ENCODE assay signal across 8 mouse cellular contexts in the genomic region with DNA sequence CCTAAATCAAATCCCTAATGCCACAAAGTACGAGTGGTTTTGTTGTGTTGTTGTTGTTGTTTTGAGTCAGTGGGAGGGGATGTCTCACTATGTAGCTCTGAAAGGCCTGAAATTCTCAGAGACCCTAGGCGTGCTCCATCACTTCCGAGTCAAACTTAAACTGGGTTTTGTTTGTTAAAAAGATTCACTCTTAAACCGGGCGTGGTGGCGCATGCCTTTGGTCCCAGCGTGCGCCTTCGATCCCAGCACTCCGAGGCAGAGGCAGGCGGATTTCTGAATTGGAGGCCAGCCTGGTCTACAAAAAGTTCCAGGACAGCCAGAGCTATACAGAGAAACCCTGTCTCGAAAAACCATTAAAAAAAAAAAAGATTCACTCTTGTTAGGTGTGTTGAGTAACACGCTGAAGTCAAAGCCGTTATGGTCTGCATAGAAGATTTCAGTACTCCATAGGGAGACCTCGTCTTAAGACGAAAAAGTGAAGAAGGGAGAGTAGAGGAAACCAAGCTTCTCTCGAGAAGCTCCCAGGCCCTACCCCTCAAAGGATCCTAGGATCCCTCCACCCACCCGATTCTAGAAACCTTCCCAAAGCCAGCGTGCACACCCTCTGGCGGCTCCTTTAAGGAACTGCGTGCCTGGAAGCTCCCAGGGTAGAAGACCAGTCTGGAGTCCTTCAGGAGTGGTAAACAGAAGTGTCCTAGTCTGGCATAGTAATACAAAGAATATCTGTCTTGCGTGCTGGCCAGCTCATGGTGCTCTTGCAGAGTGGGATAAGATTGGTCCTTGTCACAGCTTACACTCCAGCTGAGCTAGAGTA. TPM values are rescaled to one million over a fixed set of nuclear protein-coding genes. Genes with fewer than 3 reads are reported as not detected.
A peak's percentile ranks its signal among the peaks of the same experiment; 100 is the strongest.
DNase-seq lines count a peak whose midpoint lies in the region; ATAC-seq and TF ChIP-seq lines count a peak whose summit lies in the region.

No protein-coding gene starts in this region.

- TF ChIP-seq CTCF in ES-Bruce4 (IDR thresholded peaks at IDR 0.05; ENCODE audit: low read depth, low read length), result peak; percentile 55
- peak; percentile 74 for TF ChIP-seq CTCF in liver, postnatal 0 days (IDR thresholded peaks at IDR 0.05; ENCODE audit: low read depth)

- no peaks in the 10 kb centered on the region for H3K9me3 ChIP-seq in ES-Bruce4 (replicated peaks; ENCODE audit: control insufficient read depth, insufficient read depth, low read length, poor library complexity, severe bottlenecking)
- no peaks in the 10 kb centered on the region for H3K9me3 ChIP-seq in embryonic facial prominence, embryonic 12.5 days
- H3K9me3 ChIP-seq in heart, embryonic 10.5 days, result no peaks in the 10 kb centered on the region
- no peaks in the 10 kb centered on the region for H3K9me3 ChIP-seq in liver, postnatal 0 days (ENCODE audit: low read length)
- no peaks in the 10 kb centered on the region for H3K9me3 ChIP-seq in neural tube, embryonic 12.5 days

- TF ChIP-seq POLR2A in ES-Bruce4 (IDR thresholded peaks at IDR 0.05; ENCODE audit: insufficient read depth, low read length), result no peak

- peak overlapping the region; percentile 77 for H3K4me2 ChIP-seq in embryonic facial prominence, embryonic 12.5 days (replicated peaks)
- H3K4me2 ChIP-seq in liver, postnatal 0 days (ENCODE audit: low read depth, low read length), result peak overlapping the region; percentile 88
- H3K4me2 ChIP-seq in neural tube, embryonic 12.5 days (replicated peaks), result peak overlapping the region; percentile 99

- H3K36me3 ChIP-seq in ES-Bruce4 (ENCODE audit: control insufficient read depth, insufficient read depth, low read length, poor library complexity, severe bottlenecking), result no peaks in the 10 kb centered on the region
- peaks cover 7% of the 10 kb centered on the region; the same call in 1 of the 2 replicates for H3K36me3 ChIP-seq in embryonic facial prominence, embryonic 12.5 days
- peaks cover 9% of the 10 kb centered on the region for H3K36me3 ChIP-seq in heart, embryonic 10.5 days
- no peaks in the 10 kb centered on the region for H3K36me3 ChIP-seq in liver, postnatal 0 days (replicated peaks; ENCODE audit: insufficient read depth, low read length)
- 0 out of 2 replicates have a peak, but pooled peaks cover under 1% of the 10 kb centered on the region for H3K36me3 ChIP-seq in neural tube, embryonic 12.5 days

- DNase-seq in adrenal gland, postnatal 25 days, result peak; percentile 59
- DNase-seq in heart, embryonic 10.5 days (ENCODE audit: low spot score), result no peak
- peak; percentile 58 for DNase-seq in kidney, adult 9 months
- DNase-seq in liver, postnatal 0 days, result peak; percentile 51
- DNase-seq in thymus, postnatal 4 days, result peak; percentile 69

- H3K4me1 ChIP-seq in ES-Bruce4 (ENCODE audit: control insufficient read depth, insufficient read depth, low read length), result peaks cover 3% of the 10 kb centered on the region
- H3K4me1 ChIP-seq in embryonic facial prominence, embryonic 12.5 days, result peaks cover 37% of the 10 kb centered on the region
- peaks cover 52% of the 10 kb centered on the region for H3K4me1 ChIP-seq in heart, embryonic 10.5 days
- peaks cover 15% of the 10 kb centered on the region for H3K4me1 ChIP-seq in liver, postnatal 0 days (ENCODE audit: insufficient read depth)
- peaks cover 51% of the 10 kb centered on the region for H3K4me1 ChIP-seq in neural tube, embryonic 12.5 days

- peak overlapping the region; percentile 81 for H3K9ac ChIP-seq in ES-Bruce4 (ENCODE audit: low read depth, poor library complexity, severe bottlenecking)
- peak overlapping the region; percentile 93 for H3K9ac ChIP-seq in embryonic facial prominence, embryonic 12.5 days
- peak overlapping the region; percentile 68; the same call in 1 of the 2 replicates for H3K9ac ChIP-seq in liver, postnatal 0 days (replicated peaks)
- peak overlapping the region; percentile 96 for H3K9ac ChIP-seq in neural tube, embryonic 12.5 days

- peak overlapping the region; percentile 99 for H3K4me3 ChIP-seq in ES-Bruce4 (ENCODE audit: low read depth, low read length)
- peak overlapping the region; percentile 96 for H3K4me3 ChIP-seq in embryonic facial prominence, embryonic 12.5 days
- H3K4me3 ChIP-seq in heart, embryonic 10.5 days, result peak overlapping the region; percentile 94
- peak overlapping the region; percentile 69 for H3K4me3 ChIP-seq in liver, postnatal 0 days (ENCODE audit: low read depth, low read length)
- peak overlapping the region; percentile 96 for H3K4me3 ChIP-seq in neural tube, embryonic 12.5 days

- no peak for TF ChIP-seq EP300 in ES-Bruce4 (IDR thresholded peaks at IDR 0.05; ENCODE audit: insufficient read depth, low read depth, low read length)
- TF ChIP-seq EP300 in liver, postnatal 0 days (IDR thresholded peaks at IDR 0.05; ENCODE audit: low read depth), result no peak

- peak overlapping the region; percentile 33 for H3K27ac ChIP-seq in ES-Bruce4 (ENCODE audit: insufficient read depth, low read length)
- H3K27ac ChIP-seq in embryonic facial prominence, embryonic 12.5 days, result peak overlapping the region; percentile 95
- peak overlapping the region; percentile 96 for H3K27ac ChIP-seq in heart, embryonic 10.5 days
- 0 out of 2 replicates have a peak overlapping the region, but pooled peaks have one; percentile 68 for H3K27ac ChIP-seq in liver, postnatal 0 days (ENCODE audit: low read depth)
- H3K27ac ChIP-seq in neural tube, embryonic 12.5 days, result peak overlapping the region; percentile 88; the same call in 1 of the 2 replicates

- H3K27me3 ChIP-seq in ES-Bruce4 (ENCODE audit: control insufficient read depth, insufficient read depth, low read length, poor library complexity, severe bottlenecking), result no peaks in the 10 kb centered on the region
- no peaks in the 10 kb centered on the region for H3K27me3 ChIP-seq in embryonic facial prominence, embryonic 12.5 days
- H3K27me3 ChIP-seq in heart, embryonic 10.5 days (ENCODE audit: insufficient read depth, poor library complexity, severe bottlenecking), result no peaks in the 10 kb centered on the region
- peaks cover 11% of the 10 kb centered on the region; the same call in 1 of the 2 replicates for H3K27me3 ChIP-seq in liver, postnatal 0 days (ENCODE audit: insufficient read depth, low read length)
- no peaks in the 10 kb centered on the region for H3K27me3 ChIP-seq in neural tube, embryonic 12.5 days (replicated peaks)

- WGBS in embryonic facial prominence, embryonic 12.5 days, result 35% methylated on average over 22 of the region's 22 CpGs
- 32% methylated on average over 22 of the region's 22 CpGs for WGBS in heart, embryonic 10.5 days
- WGBS in liver, postnatal 0 days (ENCODE audit: insufficient replicate concordance), result 22% methylated on average over 22 of the region's 22 CpGs
- WGBS in neural tube, embryonic 12.5 days, result 41% methylated on average over 22 of the region's 22 CpGs

- ATAC-seq in embryonic facial prominence, embryonic 12.5 days (ENCODE audit: insufficient number of reproducible peaks, insufficient read depth, low FRiP score, low TSS enrichment), result no peak
- no peak for ATAC-seq in liver, postnatal 0 days
- no peak for ATAC-seq in neural tube, embryonic 12.5 days (ENCODE audit: low FRiP score, low read depth)

RNA-seq across cellular contexts. Expression of gene Atp8b2, which starts 0.8 kb away (rescaled TPM):
- polyA plus RNA-seq in ES-Bruce4 (2011; ENCODE audit: insufficient read depth, insufficient read length, low read depth, missing spikeins), result 26.8 and 32.1 TPM in 2 replicates
- 34.6 and 43.0 TPM in 2 replicates for total RNA-seq in adrenal gland, postnatal 25 days (2021)
- 19.1 and 22.9 TPM in 2 replicates for polyA plus RNA-seq in embryonic facial prominence, embryonic 12.5 days (2016; fragmentation: Nextera tagmentation; extraction: Ambion mirVana)
- 15.3 and 17.7 TPM in 2 replicates for polyA plus RNA-seq in heart, embryonic 10.5 days (2016; fragmentation: Nextera tagmentation; extraction: Ambion mirVana)
- polyA plus RNA-seq in liver, postnatal 0 days (2015; fragmentation: Nextera tagmentation; extraction: Ambion mirVana), result 0.88 and 1.4 TPM in 2 replicates
- polyA plus RNA-seq in neural tube, embryonic 12.5 days (2016; fragmentation: Nextera tagmentation; extraction: Ambion mirVana), result 18.5 and 19.7 TPM in 2 replicates

RNA-seq across cellular contexts. Expression of gene Hax1, which starts 34.4 kb away (rescaled TPM):
- polyA plus RNA-seq in ES-Bruce4 (2011; ENCODE audit: insufficient read depth, insufficient read length, low read depth, missing spikeins), result 169 and 170 TPM in 2 replicates
- total RNA-seq in adrenal gland, postnatal 25 days (2021), result 136 and 149 TPM in 2 replicates
- polyA plus RNA-seq in embryonic facial prominence, embryonic 12.5 days (2016; fragmentation: Nextera tagmentation; extraction: Ambion mirVana), result 172 and 173 TPM in 2 replicates
- polyA plus RNA-seq in heart, embryonic 10.5 days (2016; fragmentation: Nextera tagmentation; extraction: Ambion mirVana), result 114 and 150 TPM in 2 replicates
- polyA plus RNA-seq in liver, postnatal 0 days (2015; fragmentation: Nextera tagmentation; extraction: Ambion mirVana), result 95.6 and 99.6 TPM in 2 replicates
- polyA plus RNA-seq in neural tube, embryonic 12.5 days (2016; fragmentation: Nextera tagmentation; extraction: Ambion mirVana), result 137 and 139 TPM in 2 replicates

RNA-seq across cellular contexts. Expression of gene Il6ra, which starts 51.1 kb away (rescaled TPM):
- polyA plus RNA-seq in ES-Bruce4 (2011; ENCODE audit: insufficient read depth, insufficient read length, low read depth, missing spikeins), result 0.84 and 0.97 TPM in 2 replicates
- 4.9 and 5.2 TPM in 2 replicates for total RNA-seq in adrenal gland, postnatal 25 days (2021)
- polyA plus RNA-seq in embryonic facial prominence, embryonic 12.5 days (2016; fragmentation: Nextera tagmentation; extraction: Ambion mirVana), result 0.60 and 0.79 TPM in 2 replicates
- 0.28 and 0.48 TPM in 2 replicates for polyA plus RNA-seq in heart, embryonic 10.5 days (2016; fragmentation: Nextera tagmentation; extraction: Ambion mirVana)
- 10.2 and 11.8 TPM in 2 replicates for polyA plus RNA-seq in liver, postnatal 0 days (2015; fragmentation: Nextera tagmentation; extraction: Ambion mirVana)
- polyA plus RNA-seq in neural tube, embryonic 12.5 days (2016; fragmentation: Nextera tagmentation; extraction: Ambion mirVana), result 0.68 and 0.80 TPM in 2 replicates

Comparison
In these comparisons a context has a peak if more than half of its experiments do, and no peak if none do; other contexts are left out.
1. H3K27ac ChIP-seq: peak in every context shown above with its lines; median percentile 96 in heart, embryonic 10.5 days; 95 in embryonic facial prominence, embryonic 12.5 days; 88 in neural tube, embryonic 12.5 days; 68 in liver, postnatal 0 days; 33 in ES-Bruce4.